Mouse (Mus musculus): Measurements from ENCODE around the gene Cdh12.

Cdh12 gene

GRCm38 (mm10) chr15:20772289-20772688 lies 323.2 kb downstream of the Cdh12 start:
- DNase-seq = no peak

GRCm38 (mm10) chr15:20773423-20773822 lies 324.4 kb downstream of the Cdh12 start:
- DNase-seq = no peak

- DNase-seq = no peak
These were observed 347.9 kb downstream of the Cdh12 start for GRCm38 (mm10) chr15:20796999-20797398.

GRCm38 (mm10) chr15:20798541-20798940 lies 349.5 kb downstream of the Cdh12 start:
- DNase-seq = no peak

GRCm38 (mm10) chr15:20835887-20836286 lies 386.8 kb downstream of the Cdh12 start:
- no peak for DNase-seq

GRCm38 (mm10) chr15:20836991-20837390 lies 387.9 kb downstream of the Cdh12 start:
- DNase-seq = no peak

GRCm38 (mm10) chr15:20841479-20841878 lies 392.4 kb downstream of the Cdh12 start:
- DNase-seq = no peak

GRCm38 (mm10) chr15:20863076-20863475 lies 414.0 kb downstream of the Cdh12 start:
- DNase-seq = no peak

- no peak for DNase-seq
These were observed 423.5 kb downstream of the Cdh12 start for GRCm38 (mm10) chr15:20872518-20872917.

GRCm38 (mm10) chr15:20876993-20877392 lies 427.9 kb downstream of the Cdh12 start:
- no peak for DNase-seq

GRCm38 (mm10) chr15:20893471-20893870 lies 444.4 kb downstream of the Cdh12 start:
- peak; percentile 21 for DNase-seq

GRCm38 (mm10) chr15:20902568-20902967 lies 453.5 kb downstream of the Cdh12 start:
- DNase-seq = no peak

GRCm38 (mm10) chr15:20928221-20928620 lies 479.2 kb downstream of the Cdh12 start:
- no peak for DNase-seq

GRCm38 (mm10) chr15:20944000-20944399 lies 494.9 kb downstream of the Cdh12 start:
- DNase-seq = no peak

GRCm38 (mm10) chr15:20967463-20967862 lies 518.4 kb downstream of the Cdh12 start:
- DNase-seq = no peak

GRCm38 (mm10) chr15:20971041-20971440 lies 522.0 kb downstream of the Cdh12 start:
- DNase-seq = no peak

- DNase-seq = no peak
These were observed 551.5 kb downstream of the Cdh12 start for GRCm38 (mm10) chr15:21000541-21000940.

- DNase-seq = no peak
These were observed 558.9 kb downstream of the Cdh12 start for GRCm38 (mm10) chr15:21007931-21008330.

GRCm38 (mm10) chr15:21008487-21008886 lies 559.4 kb downstream of the Cdh12 start:
- no peak for DNase-seq

GRCm38 (mm10) chr15:21008969-21009368 lies 559.9 kb downstream of the Cdh12 start:
- DNase-seq = no peak

GRCm38 (mm10) chr15:21063683-21064082 lies 614.6 kb downstream of the Cdh12 start:
- no peak for DNase-seq

- no peak for DNase-seq
These were observed 620.2 kb downstream of the Cdh12 start for GRCm38 (mm10) chr15:21069264-21069663.

- DNase-seq = no peak
These were observed 643.8 kb downstream of the Cdh12 start for GRCm38 (mm10) chr15:21092824-21093223.

GRCm38 (mm10) chr15:21109009-21109841 lies 660.2 kb downstream of the Cdh12 start:
- no peak for DNase-seq

Measured in layer of hippocampus, adult 9-11 months (tissue).